Mouse (Mus musculus) ZHBTc4 (cell line): ENCODE measurements around the gene Pbx1.

Experiments used
- DNase-seq: peaks from one replicate; pipeline ENCODE4 v3.0.0-alpha.2; 2011; ENCODE audit warnings: low read depth, low spot score

Gene Pbx1

DNA sequence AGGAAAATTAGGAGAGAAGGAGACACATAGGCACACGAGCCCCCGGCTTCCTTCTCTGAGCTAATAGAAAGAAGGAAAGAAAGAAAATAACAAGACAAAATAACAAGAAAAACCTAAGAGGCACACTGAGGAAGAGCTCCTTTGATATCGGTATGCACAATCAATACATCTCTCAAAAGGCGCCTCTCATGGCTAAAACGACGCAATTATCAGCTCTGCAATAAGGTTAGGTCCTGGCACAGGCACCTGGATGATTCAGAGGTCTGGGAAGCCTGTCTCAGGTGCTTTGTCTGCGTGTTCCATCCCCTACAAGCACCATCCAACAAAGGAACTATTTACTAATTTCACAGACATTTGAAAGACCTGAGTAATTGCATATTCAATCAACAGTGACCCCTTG is 5.8 kb downstream of the Pbx1 start:
- DNase-seq, result no peak

DNA sequence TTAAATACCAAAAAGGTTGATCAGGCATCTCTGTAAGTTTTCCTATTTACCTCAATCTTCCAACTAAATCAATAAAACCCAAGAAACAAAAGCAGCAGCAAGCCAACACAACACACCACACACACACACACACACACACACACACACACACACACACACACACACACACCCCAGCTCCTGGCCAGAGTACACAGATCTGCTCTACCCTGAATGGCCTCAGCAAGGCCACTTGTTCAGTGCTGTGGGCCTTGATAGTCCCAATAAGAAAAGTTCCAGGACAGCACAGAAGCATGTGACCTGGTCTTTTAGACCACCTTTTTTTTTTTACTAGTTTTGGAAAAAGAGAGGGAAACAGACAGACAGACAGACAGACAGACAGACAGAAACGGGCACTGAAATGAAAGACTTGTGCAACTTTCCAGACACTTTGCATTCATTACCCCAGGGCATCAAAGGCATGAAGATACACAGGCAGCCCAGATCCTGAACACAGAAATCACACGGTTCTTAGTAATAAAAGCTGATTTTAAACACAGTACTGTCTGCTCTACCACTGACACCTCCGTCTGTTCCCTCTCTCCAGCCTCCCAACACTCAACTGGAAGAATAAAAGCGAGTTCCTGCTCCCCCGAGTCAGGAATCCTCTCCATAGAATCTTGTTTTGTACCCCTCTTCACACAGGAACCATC is 6.9 kb downstream of the Pbx1 start:
- no peak for DNase-seq

DNA sequence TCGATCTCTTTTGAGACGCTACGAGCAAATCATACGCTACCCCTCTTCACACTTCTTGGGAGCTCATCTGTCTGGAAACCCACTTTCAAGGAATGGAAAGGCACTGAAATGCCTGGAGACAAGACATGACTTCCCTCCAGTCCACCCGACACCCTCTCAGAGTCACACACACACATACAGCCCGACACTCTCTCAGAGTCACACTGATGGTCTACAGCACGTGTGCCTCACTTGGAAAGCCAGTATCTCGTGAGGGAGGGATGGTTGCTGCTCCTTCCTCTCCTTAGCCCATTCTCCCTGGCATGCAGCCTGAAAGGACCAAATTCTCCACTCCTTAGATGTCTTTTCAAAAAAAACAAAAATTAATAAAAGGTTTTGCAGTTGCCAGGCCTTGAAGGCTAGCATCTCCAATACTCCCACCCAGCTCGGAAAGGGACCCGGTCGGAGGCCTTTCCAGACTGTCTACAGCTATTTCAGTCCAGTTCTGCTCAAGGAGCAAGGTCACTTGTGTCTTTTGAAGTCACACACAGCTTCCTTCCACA is 8.6 kb downstream of the Pbx1 start:
- DNase-seq, result no peak

DNA sequence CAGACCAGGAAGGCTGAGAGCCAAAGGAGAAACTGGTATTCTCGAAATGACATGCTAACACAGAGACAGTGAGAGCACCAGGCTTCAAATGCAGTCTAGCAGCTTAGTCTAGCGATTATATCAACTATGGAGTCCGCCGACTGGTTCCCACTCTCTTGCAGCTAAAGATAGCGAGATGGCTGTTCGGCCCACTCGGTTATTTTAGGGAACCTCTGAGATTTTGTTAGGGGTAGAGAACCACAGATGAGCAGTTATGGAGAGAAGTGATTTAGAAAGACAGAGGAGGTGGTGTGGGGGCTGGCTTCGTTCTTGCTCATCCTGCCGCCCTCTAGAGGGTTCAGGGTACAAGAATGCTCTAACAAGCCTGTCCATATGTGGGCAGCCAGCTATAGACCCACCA is 13.2 kb downstream of the Pbx1 start:
- no peak for DNase-seq

DNA sequence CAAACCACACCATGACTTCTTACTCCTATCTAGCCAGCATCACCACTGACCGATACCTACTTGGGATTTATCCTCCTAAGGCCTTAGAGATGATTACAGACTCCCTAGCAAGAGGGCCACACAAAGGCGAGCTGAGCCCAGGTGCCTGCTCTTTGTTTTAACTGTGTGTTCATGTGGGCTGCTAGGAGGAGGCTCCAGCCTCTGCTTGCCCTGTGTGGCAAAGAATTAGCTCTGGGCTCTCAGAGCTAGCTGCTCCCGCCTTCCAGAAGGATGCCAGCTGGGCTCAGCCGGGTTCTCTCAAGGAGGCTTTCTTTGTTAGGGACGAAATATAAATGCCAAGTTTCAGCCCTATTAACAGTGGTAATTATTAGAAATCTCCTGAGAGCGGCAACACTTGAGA is 14.4 kb downstream of the Pbx1 start:
- DNase-seq, result no peak

DNA sequence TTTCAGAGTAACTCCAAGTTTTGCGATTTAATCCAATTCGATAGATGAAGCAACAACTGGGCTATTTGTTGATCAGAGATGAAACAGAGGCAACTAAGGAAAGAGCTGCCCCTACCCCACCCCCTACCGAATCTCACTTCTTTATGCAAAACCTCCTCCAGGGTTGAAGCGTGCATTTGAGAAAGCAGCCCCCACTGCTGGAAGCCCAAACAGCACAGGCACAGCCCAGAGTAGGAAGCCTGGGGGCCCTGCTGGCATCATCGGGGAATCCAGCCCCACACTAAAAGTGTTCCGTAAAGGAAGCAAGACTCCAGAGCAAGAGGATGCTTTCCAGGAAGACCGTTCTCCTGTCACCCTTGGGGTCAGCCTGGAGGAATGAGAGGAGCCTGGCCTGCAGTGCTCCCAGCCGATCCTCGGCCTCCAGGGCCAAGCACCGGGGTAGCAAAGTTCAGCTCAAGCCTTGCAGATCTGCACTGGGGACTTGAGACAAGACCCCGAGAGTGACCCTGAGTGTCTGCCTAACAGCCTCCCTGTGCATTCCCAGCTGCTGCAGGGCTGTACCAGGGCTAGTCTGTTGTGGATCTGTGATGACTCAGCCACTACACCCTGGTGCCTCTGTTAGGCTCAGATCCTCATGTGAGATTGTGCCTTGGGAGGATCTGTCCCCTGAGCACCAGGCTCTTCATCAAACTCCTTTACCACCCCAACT is 15.2 kb downstream of the Pbx1 start:
- DNase-seq, result no peak

DNA sequence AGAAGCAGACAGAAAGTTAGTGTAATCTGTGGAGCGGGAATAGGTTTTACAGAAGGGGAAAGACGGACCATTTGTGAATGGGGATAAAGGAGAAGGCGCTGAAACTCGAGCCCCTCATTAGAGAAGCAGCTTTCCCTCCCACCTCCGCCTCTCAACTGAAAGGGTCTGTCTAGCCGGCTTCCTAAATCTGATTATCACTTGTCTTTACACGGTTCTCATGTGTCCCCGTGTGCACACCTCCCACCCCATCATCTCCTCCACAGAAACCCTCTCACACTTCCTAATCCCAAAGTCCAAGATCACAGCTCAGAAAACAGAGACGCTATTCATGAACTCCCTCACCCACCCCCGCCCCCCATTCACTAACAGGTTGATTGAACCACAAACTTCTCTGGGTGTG is 21.5 kb downstream of the Pbx1 start:
- no peak for DNase-seq

DNA sequence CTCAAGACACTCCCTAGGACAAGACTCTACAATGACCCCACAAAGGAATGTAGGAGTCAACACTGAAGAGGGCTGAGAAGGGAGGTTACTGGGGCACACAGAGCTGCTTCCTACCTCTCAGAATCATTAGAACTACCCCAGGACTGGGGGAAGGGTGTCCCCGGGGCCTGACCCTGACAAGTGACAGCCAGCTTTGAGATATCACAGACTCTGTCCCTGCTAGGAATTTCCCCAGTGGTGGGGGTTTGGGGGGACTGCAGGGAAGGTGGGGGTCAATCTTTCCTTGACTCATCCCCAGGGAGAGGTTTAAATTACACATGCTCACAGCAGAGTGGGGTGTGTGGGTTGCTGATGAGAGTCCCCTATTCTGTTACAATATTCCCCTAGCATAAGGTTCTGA is 22.0 kb downstream of the Pbx1 start:
- no peak for DNase-seq

DNA sequence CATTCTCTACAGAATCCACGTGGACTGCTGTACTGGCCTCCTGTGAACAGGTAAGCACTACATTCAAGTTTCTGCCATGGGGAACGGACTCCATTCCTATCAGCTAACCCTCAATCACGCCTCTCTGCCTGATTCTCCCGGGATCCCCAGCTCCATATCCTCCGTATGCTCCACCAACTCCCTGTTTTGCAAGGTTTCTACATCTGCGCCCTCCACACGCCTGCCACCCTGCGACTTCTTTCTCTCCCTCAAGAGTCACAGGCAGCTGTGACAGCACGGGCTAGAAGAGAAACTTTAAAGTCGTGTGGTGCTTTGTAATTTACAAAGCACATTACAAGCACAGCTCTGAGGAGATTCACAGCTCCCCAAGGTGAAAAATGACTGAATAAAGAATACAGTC is 23.3 kb downstream of the Pbx1 start:
- DNase-seq, result no peak

DNA sequence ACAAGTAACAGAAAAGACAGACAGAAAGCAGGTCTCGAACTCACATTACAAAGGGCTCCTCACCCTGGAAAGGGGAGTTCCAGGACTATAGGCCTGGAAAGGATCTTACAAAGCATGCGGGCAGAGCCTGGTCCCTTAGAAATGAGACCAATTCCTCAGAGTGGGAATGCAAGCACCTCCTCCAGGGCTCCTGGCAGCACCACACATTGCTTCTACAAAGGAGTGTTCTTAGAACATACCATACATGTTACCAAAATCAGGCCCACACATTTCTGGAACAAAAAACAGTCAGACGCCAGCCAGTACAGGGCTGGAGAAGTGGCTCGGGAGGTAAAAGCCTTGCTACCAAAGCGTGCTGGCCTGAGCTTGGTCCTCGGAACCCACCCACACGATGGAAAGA is 24.1 kb downstream of the Pbx1 start:
- no peak for DNase-seq

DNA sequence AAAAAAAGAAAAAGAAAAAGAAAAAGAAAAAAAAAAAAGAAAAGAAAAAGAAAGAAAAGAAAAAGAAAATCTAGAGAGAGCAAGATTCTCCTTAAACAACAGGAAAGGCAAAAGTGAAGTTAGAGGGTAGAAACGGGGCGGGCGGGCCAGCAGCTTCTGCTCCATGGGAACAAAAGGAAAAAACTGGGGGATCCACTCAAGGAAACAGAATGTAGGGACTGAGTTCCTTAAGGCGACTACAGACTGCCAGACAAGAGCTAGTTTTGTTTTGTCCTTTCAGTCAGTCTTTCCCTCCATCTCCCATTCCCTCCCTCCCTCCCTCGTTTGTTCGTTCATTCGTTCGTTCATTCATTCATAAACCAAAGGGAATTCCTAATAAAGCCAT is 25.8 kb downstream of the Pbx1 start:
- no peak for DNase-seq

DNA sequence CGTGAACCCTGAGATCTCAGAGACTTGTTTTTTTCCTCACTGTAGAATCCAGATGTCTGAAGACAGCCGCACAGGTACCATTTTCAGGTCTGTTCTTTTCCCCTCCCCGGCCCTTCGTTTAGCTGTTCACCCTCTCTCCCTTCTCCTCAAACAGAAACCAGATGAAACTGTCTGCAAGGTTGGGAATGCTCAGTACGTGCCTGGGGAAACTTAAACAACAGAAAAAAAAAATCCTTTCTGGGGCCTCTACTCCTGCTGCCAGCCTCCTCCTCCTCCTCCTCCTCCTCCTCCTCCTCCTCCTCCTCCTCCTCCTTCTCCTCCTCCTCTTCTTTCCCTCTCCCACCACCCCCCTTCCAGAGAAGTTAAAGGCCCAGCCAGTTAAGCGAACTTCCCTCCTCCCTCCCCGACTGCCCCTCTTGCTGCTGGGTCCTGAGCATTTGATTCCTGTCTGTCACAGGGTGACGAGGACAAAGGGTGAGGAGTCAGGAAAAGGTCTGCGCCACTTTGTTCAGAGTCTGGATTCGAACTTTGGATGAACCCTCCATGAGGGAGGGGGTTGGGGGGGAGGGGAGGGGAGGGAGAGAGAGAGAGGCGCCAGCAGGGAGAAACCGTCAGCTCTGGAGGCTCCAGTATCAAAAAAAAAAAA is 26.3 kb downstream of the Pbx1 start:
- peak; percentile 46 for DNase-seq

DNA sequence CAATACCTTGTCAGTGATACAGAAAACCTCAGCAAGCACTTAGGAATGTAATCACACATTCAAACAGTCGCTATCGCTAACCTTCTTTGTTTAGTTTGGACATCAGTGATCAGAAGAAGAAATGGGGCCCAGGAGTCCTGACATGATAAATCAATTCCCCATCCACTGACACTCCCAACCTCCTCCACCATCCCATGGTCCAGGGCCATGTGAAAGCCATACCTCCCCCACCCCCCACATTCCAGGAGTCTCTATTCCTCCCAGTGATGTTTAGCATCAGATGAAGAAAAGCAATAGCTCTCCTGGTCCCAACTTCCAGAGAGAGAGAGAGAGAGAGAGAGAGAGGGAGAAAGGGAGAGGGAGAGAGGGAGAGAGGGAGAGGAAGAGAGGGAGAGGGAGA is 28.5 kb downstream of the Pbx1 start:
- DNase-seq, result no peak

DNA sequence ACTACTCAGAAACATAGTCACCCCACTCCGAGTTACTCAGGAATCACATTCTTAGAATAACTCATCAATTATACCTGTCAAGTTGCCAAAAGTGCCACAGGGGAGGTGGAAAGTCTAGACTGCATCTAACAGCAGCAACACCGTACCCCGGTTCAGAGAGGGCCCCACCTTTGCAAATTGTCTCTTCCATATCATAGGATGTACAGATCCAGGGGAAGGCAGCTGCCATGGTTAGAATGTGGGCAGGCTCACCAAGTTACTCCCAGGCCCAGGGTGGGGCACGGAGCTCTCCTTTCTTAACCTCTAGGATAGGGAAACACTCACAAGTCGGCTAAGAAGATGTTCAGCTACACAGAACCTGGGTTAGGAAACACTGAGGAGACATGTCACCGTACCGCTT is 29.4 kb downstream of the Pbx1 start:
- DNase-seq, result peak; percentile 23

DNA sequence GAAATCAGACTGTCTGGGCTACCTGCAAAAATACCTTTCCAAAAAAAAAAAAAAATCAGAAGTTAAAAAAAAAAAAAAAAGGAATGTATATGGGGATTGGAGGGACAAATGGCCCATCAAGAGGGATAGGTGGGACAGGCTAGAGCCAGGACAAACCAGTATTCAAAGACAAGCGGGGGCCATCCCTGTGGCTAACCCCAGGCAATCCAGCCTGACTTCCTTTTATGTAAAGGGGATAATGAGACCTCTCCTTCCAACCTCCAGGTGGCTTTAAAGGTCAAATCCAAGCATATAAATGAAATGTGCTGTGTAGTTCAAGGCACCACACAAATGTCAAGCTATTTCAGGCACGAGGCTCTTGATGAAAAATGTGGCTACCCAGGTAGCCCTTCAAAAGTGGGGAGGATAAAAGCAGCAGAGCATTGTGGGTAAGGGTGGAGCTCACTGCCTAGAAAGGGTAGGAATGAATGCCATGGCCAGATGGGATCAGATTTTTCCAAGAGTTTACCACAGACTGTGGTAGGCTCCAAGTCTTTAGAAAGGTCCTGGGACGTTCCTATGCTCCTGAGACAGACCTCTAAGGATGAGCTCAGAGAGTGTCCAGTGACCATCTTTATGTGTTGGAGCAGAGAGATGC is 36.4 kb downstream of the Pbx1 start:
- peak; percentile 77 for DNase-seq

DNA sequence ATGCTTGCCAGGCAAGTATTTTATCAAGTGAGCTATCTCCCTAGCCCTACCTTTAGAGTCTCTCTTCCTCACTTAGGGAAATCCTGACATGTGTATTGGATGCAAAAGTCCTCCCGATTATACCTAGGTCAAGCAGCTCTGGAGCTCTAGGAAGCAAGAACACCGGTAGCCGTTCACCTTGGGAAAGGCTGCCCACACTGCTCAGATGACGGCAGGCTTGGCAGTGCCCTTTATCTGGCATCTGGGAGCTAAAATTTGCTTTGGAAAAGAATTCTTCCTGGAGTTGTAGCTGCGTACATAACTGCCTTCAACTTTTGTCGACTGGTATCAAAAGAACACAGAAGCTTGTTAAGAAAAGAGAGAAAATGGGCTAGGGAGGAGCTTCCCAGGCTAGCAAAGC is 37.5 kb downstream of the Pbx1 start:
- no peak for DNase-seq

DNA sequence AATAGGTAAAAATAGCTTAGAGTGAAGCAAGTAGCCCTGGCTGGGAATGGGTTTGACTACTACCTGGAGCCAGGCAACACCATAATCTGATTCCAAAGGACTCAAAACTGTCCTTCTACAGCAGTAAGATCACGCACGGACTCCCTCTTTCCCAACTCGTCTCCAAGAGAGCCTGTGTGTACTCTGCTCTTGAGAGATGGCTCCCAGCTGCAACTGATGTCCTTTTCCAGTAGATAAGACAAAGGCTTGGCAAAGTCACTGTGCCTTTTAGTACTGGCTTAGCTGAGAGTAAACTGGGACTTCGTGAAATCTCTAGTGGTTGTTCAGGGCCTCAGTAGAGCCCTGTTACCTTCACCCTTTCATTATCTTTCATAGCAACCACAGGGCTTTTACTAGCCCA is 38.6 kb downstream of the Pbx1 start:
- no peak for DNase-seq

DNA sequence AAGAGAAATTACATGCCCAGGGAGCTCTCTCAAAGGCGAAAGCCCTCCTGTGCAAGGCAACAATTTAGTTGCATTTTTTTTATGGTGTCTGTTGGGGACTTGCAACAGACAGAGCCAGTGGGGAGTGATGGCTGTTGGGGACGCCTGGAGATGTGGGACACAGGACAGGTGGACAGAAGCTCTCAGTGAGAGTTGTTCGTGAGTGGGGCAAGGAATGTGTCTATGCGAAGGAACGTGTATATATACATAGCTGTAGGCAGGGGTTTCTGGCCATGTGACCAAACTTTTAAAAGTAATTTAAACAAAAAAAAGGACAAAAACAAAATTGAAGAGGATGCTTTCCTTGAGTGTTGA is 39.6 kb downstream of the Pbx1 start:
- no peak for DNase-seq

DNA sequence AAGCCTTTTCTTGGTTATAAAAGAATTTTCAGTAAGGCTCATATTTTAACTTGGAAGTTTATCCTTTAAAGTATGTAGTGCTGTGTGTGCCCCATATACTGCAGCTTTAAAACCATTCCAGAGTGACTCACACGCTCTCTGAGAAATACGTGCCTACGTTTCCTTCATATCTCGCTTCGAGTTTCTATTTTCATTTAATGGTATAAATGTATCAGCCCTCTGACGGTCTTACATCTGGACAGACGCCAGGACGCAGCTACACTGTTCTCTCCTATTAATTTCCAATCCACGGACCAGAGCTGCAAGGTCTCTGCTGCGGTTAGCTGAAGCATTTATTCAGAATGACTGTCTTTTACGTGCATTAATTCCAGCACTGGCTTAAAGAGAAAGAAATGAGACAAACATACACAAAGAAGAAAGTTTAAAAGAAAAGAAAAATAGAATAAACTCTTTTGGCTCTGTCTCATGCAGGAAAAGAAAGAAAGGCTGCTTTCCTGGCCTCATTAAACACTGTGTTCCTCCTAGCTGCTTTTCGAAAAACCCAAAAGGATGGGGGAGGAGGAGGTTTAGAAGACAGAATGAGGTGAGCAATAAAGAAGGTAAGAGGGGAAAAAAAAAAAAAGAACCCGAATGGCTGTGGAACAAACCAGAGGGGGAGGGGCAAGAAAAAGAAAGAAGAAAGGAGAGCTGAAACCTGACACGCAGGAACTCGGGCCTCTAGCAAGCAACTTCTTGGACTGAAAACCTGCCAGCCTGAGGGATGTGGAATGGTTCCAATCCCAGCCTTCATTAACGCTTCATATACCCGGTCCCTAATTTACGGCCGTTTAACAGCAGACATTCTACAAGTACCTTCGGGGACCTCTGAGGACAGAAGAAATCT is 40.2 kb downstream of the Pbx1 start:
- peak; percentile 40 for DNase-seq

DNA sequence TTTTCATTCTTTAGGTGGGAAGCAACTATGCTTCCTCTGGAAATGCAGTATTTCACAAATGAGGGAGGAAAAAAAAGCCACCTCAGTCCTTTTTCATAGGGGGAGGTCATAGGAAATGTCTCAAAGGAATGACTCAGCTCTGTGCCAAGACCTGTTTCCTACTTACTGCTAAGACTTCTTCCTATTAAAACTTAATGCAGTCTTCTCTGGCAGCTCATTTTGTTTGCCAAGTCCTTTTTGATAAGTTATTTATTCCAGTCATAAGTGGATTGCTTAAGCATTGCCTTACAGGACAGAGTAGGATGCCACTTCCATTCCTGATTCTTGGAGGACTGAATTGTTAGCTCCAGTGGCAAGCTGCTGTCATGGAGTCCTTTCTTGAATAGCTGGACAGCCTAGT is 41.3 kb downstream of the Pbx1 start:
- DNase-seq, result no peak

DNA sequence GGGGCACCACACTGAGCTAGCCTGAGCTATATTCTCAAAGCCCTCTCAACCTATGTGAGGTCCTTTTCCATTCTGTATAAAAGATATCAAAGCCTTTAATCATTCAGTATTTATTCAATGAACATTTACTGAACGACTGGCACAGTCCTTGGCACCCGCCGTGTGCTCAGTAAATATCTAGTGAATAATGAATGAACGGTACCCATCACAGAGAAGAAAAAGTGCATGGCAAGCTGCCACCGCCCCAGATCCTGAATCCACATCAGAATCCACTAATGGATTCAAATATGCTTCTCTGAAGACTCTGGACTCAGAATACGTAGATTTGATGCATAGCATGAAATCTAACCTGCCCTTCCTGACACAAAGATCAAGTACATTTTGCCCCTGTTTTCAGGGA is 45.9 kb downstream of the Pbx1 start:
- no peak for DNase-seq

DNA sequence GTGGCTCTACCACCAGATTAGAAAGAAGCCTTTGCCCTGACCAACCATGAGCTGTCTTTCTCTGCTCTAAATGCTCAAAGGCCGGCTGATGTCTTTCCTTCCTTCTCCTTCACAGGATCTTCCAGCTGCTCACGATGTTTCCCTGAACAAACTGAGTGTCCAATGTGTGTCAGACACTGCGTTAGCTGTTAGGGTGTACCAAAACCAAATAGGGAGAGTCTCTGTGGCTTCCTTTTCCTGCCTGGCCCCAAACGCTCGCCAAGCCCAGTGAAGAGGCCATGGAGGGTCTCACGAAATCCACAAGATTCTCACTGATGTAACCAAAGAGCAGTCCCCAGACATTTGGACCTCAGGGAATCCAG is 47.5 kb downstream of the Pbx1 start:
- DNase-seq, result no peak
